Mouse (Mus musculus) urinary bladder, postnatal 36 days (tissue): ENCODE measurements around the gene Sesn3.

ENCODE experiments used
- DNase-seq, 2 experiments: peaks; one replicate each; pipeline ENCODE4 v3.0.0; 2022; ENCODE audit warnings: low spot score in 2 of 2, mixed read lengths in 1 of 2

Gene Sesn3

GRCm38 (mm10) chr9:14354852-14355251 is 80.0 kb downstream of the Sesn3 start:
- no peak for DNase-seq

GRCm38 (mm10) chr9:14357033-14357432 is 82.2 kb downstream of the Sesn3 start:
- DNase-seq, result no peak

- no peak for DNase-seq
These were observed 87.4 kb downstream of the Sesn3 start for GRCm38 (mm10) chr9:14362068-14362768.

- peak in 1 of 2 experiments; percentile 7 for DNase-seq
These were observed 88.7 kb downstream of the Sesn3 start for GRCm38 (mm10) chr9:14363540-14363939.

- DNase-seq, result no peak
These were observed 89.9 kb downstream of the Sesn3 start for GRCm38 (mm10) chr9:14364719-14365118.

GRCm38 (mm10) chr9:14365481-14366125 is 90.7 kb downstream of the Sesn3 start:
- DNase-seq, result no peak

GRCm38 (mm10) chr9:14367850-14368249 is 93.0 kb downstream of the Sesn3 start:
- no peak for DNase-seq

GRCm38 (mm10) chr9:14369271-14369670 is 94.4 kb downstream of the Sesn3 start:
- no peak for DNase-seq

GRCm38 (mm10) chr9:14372440-14372839 is 97.6 kb downstream of the Sesn3 start:
- no peak for DNase-seq

- no peak for DNase-seq
These were observed 101.3 kb downstream of the Sesn3 start for GRCm38 (mm10) chr9:14376149-14376548.

- no peak for DNase-seq
These were observed 103.3 kb downstream of the Sesn3 start for GRCm38 (mm10) chr9:14378151-14378550.

- peak; percentile 11 to 19 for DNase-seq
These were observed 105.0 kb downstream of the Sesn3 start for GRCm38 (mm10) chr9:14379769-14380385.

- peak; percentile 80 to 86 for DNase-seq
These were observed 105.8 kb downstream of the Sesn3 start for GRCm38 (mm10) chr9:14380386-14381285.

- peak in 1 of 2 experiments; percentile 9 for DNase-seq
These were observed 106.6 kb downstream of the Sesn3 start, which contains the start of gene Endod1 for GRCm38 (mm10) chr9:14381353-14382055. Endod1 (minus strand) TSS chr9:14381507.

GRCm38 (mm10) chr9:14382256-14382791 is 107.5 kb downstream of the Sesn3 start:
- no peak for DNase-seq
